Mouse (Mus musculus) heart, embryonic 12.5 days (tissue): ENCODE data around the gene Gzma. TPM values are rescaled to one million over a fixed set of nuclear protein-coding genes. Genes with fewer than 3 reads are reported as not detected.

Source experiments
- ATAC-seq: fragments of 200-750 bp; cut with Nextera tagmentation; 2 replicates; pipeline ENCODE4 v1.8.0; 2017; ENCODE audit warnings: moderate TSS enrichment, moderate library complexity; ENCODE audit not compliant: insufficient number of reproducible peaks, low FRiP score
- H3K27ac ChIP-seq: fragments of 300-500 bp; sonication (generic); 2 replicates; pipeline ENCODE4 v1.5.1; 2016; ENCODE audit warnings: mild to moderate bottlenecking, moderate library complexity; ENCODE audit not compliant: poor library complexity, severe bottlenecking
- H3K27me3 ChIP-seq: fragments of 300-500 bp; sonication (generic); replicated peaks from 2 replicates; pipeline ENCODE4 v1.6.1; 2016; ENCODE audit warnings: mild to moderate bottlenecking, moderate library complexity
- H3K36me3 ChIP-seq: fragments of 300-500 bp; sonication (generic); 2 replicates; pipeline ENCODE4 v1.6.1; 2016; ENCODE audit warnings: mild to moderate bottlenecking, moderate library complexity
- H3K4me1 ChIP-seq: fragments of 300-500 bp; sonication (generic); replicated peaks from 2 replicates; pipeline ENCODE4 v1.6.1; 2016; ENCODE audit warnings: mild to moderate bottlenecking
- H3K4me2 ChIP-seq: fragments of 300-500 bp; sonication (generic); 2 replicates; pipeline ENCODE4 v1.6.1; 2016; ENCODE audit warnings: mild to moderate bottlenecking, moderate library complexity
- H3K4me3 ChIP-seq: fragments of 300-500 bp; sonication (generic); 2 replicates; pipeline ENCODE4 v1.5.1; 2016; ENCODE audit warnings: mild to moderate bottlenecking
- H3K9ac ChIP-seq: fragments of 300-500 bp; sonication (generic); 2 replicates; pipeline ENCODE4 v1.6.1; 2016; ENCODE audit warnings: mild to moderate bottlenecking, moderate library complexity
- H3K9me3 ChIP-seq: fragments of 300-500 bp; sonication (generic); replicated peaks from 2 replicates; pipeline ENCODE4 v1.6.1; 2016; ENCODE audit warnings: mild to moderate bottlenecking, moderate library complexity
- WGBS: fragments of 180-500 bp; shearing (Covaris S2); methylation state at CpG from one replicate; pipeline ENCODE4 v1.1.7; 2016; 5-methylcytosine and 5-hydroxymethylcytosine counted together
- polyA plus RNA-seq: library from polyadenylated mRNA; unstranded; fragments of >200 nt; fragmentation: Nextera tagmentation; extraction: Ambion mirVana; gene quantifications from 2 replicates; pipeline ENCODE4 v1.2.1, GENCODE M21; 2016

Gene Gzma
- polyA plus RNA-seq = not detected in 2 replicates

DNA sequence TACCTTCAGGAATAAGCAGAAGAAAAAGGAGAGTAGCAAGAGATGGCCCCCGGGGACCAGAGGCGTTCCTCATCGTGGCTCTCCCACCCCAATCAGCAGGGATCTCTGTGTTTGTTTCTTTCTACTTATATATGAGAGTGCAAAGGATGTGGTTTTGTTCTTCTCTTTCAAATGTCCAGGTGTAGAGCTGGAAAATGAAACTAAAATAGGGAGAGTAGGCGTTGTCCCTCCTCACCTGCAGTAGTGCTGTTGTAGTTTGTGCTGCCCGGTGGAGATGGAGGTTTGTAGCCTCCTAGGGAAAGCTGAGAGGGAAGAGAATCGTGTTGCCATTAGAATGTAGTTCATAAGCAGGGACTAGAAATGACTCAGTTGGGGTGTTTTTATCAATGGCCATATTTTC lies at the start of gene Gzma:
Gene Gzma, minus strand, starts transcription at position 103 of the 400 bp plus-strand sequence.
- Histone ChIP-seq H3K27me3 (no peaks in the 10 kb centered on the region), H3K4me2 (no peak within 1 kb of the TSS), H3K36me3 (no peaks in the 10 kb centered on the region), H3K9me3 (no peaks in the 10 kb centered on the region), H3K27ac (no peak within 1 kb of the TSS), H3K4me1 (no peaks in the 10 kb centered on the region), H3K9ac (no peak within 1 kb of the TSS), H3K4me3 (no peak within 1 kb of the TSS)
- no peak for ATAC-seq
- WGBS = 85% methylated on average over 6 of the region's 6 CpGs

DNA sequence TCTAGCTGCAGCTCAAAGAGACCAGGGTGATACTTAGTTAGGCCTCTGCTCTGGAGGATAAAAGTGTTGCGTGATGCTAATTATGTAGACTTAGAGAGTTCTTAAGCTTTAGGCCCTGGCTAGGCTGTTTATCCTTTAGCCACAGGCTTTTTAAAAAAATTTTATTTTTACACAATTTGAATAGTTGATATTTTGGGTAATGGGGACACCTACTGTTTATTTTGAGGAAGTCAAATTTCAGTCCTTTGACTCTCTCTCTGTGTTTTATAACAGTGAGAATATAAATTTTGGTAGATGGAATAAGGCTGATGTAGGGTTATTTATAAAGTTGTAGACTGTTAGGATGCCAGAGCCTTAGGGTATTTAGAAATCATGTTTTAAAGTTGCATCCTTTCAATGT lies 38.8 kb upstream of the Gzma start:
- no peak overlapping the region for H3K4me3 ChIP-seq
- H3K4me1 ChIP-seq = no peaks in the 10 kb centered on the region
- no peaks in the 10 kb centered on the region for H3K27me3 ChIP-seq
- no peak overlapping the region for H3K9ac ChIP-seq
- WGBS = 82% methylated on average over 1 of the region's 1 CpGs
- H3K4me2 ChIP-seq = no peak overlapping the region
- no peak for ATAC-seq
- no peak overlapping the region for H3K27ac ChIP-seq
- no peaks in the 10 kb centered on the region for H3K36me3 ChIP-seq
- H3K9me3 ChIP-seq = no peaks in the 10 kb centered on the region

DNA sequence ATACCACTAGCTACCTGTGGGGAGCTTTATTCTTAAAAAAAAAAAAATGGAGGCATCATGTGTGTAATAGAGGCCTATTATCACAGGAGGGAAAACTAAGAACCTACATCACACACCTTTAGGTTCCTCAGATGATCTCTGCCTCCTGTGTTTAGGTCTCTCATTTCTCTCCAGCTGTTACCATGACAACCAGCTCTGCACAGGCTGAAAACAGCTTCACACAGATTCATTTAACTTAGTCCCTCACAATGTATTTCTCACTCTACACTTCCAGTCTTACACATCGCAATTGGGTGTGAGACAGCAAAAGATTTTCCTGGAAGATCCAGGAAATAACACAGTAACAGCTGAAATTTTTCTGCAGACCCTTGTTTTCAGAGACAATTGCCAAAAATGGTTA lies 29.2 kb upstream of the Gzma start:
- H3K9ac ChIP-seq = no peak overlapping the region
- ATAC-seq = no peak
- H3K4me2 ChIP-seq = no peak overlapping the region
- no peak overlapping the region for H3K27ac ChIP-seq
- no peaks in the 10 kb centered on the region for H3K36me3 ChIP-seq
- H3K9me3 ChIP-seq = no peaks in the 10 kb centered on the region
- H3K4me3 ChIP-seq = no peak overlapping the region
- no peaks in the 10 kb centered on the region for H3K4me1 ChIP-seq
- WGBS = 84% methylated on average over 1 of the region's 1 CpGs
- no peaks in the 10 kb centered on the region for H3K27me3 ChIP-seq

DNA sequence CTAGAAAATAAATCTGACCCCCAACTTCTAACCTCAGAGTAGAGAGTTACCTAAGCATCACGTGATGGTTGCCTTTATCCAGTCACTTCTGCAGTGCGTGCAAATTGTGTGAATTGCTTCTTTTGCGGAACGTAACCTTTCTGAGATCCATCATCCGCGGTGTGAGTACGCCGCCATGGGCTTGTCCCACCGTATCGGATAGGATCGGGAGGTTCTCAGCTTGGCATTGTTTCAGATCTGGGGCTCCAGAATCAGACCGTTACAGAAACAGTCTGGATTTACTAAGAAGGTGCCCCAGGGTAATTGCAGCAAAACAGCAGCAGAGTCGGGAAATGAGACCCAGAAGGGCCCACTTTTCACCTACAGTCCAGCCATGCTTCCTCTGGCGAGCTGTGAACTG lies 20.5 kb upstream of the Gzma start:
- no peak overlapping the region for H3K4me3 ChIP-seq
- no peaks in the 10 kb centered on the region for H3K36me3 ChIP-seq
- no peaks in the 10 kb centered on the region for H3K27me3 ChIP-seq
- no peak overlapping the region for H3K27ac ChIP-seq
- no peaks in the 10 kb centered on the region for H3K4me1 ChIP-seq
- no peak overlapping the region for H3K9ac ChIP-seq
- WGBS = 87% methylated on average over 14 of the region's 14 CpGs
- no peak overlapping the region for H3K4me2 ChIP-seq
- no peaks in the 10 kb centered on the region for H3K9me3 ChIP-seq
- ATAC-seq = no peak

DNA sequence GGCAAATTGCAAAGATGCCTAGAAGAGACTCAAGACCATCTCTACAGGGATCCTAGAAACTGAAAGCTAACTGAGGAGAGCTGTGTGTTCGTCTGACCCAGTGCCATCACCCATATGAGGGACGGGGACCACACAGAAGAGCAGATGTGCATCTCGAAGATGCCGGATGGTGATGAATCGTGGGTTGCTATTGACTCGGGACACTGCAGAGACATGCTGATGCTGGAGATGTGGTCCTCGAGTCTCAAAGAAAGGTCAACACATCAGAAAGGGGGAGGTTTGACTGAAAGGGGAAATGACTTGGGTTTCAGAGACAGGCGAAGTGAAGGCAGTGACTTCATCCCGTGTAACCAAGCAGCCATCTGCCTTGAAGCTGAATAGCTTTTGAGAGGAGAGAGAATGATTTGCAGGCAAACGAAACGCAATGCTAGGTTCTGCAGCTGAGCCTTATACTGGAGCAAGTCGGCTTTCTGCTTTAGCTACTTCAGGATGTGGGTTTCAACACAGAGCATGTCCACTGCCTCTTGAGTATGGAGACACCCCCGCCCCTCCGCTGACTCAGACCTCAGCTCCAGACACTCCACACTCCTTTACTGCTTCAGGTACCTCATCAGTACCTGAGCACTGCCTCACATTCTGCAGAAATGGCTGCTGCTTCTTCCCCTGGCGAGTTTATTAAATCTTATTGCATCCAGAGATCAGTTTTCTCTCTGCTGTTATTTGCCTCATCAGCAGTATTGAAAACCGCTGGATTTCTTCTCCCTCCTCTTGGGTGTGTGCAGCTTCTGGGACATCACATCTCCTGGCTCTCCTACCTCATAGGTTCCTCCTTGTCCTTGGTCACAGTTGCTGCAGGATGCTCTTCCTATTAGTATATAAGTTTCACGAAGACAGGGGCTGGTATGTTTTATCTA lies 19.8 kb upstream of the Gzma start:
- no peak for ATAC-seq
- no peak overlapping the region for H3K9ac ChIP-seq
- no peaks in the 10 kb centered on the region for H3K27me3 ChIP-seq
- no peaks in the 10 kb centered on the region for H3K36me3 ChIP-seq
- no peaks in the 10 kb centered on the region for H3K9me3 ChIP-seq
- H3K4me3 ChIP-seq = no peak overlapping the region
- no peaks in the 10 kb centered on the region for H3K4me1 ChIP-seq
- H3K4me2 ChIP-seq = no peak overlapping the region
- no peak overlapping the region for H3K27ac ChIP-seq
- whole genome bisulfite sequencing = 84% methylated on average over 17 of the region's 17 CpGs

DNA sequence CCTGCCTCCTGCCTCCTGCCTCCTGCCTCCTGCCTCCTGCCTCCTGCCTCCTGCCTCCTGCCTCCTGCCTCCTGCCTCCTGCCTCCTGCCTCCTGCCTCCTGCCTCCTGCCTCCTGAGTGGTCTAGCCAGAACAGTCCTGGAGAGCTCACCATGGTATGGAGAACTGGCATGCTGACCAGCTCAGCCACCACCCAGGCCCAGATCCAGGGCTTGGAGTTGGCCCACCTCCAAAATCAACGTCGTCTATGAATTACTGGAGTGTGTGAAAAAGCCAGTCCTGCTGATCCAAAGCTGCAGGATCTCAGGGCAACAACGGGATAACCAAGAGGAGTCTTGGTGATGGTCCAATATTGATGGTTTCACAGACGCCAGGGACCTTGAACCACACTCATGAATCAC lies 18.2 kb upstream of the Gzma start:
- 51% methylated on average over 4 of the region's 4 CpGs for WGBS
- Histone ChIP-seq H3K4me1 (no peaks in the 10 kb centered on the region), H3K27me3 (no peaks in the 10 kb centered on the region), H3K27ac (no peak overlapping the region), H3K4me2 (no peak overlapping the region), H3K9me3 (no peaks in the 10 kb centered on the region), H3K9ac (no peak overlapping the region), H3K36me3 (no peaks in the 10 kb centered on the region), H3K4me3 (no peak overlapping the region)
- ATAC-seq = no peak

DNA sequence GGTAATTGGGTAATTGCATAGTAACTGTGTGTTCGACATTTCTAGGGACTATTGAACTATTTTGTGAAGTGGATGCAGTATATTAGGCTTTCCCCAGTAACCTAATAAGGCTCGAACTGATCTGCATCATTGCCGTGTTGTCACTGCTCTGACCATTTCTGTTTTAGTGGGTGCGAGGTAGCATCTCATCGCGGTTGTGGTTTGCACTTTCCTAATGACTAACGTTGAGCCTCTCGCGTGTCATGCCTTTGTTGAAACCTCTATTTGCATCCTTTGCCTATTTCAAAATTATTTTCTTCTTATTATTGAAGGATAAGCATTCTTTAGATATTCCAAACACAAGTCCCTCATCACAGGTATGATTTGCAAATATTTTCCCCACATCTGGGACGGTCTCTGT lies 4.0 kb upstream of the Gzma start:
- no peak for ATAC-seq
- H3K27ac ChIP-seq = no peak overlapping the region
- H3K4me1 ChIP-seq = no peaks in the 10 kb centered on the region
- no peaks in the 10 kb centered on the region for H3K9me3 ChIP-seq
- H3K9ac ChIP-seq = no peak overlapping the region
- H3K36me3 ChIP-seq = no peaks in the 10 kb centered on the region
- no peak overlapping the region for H3K4me3 ChIP-seq
- no peak overlapping the region for H3K4me2 ChIP-seq
- no peaks in the 10 kb centered on the region for H3K27me3 ChIP-seq
- WGBS = 80% methylated on average over 10 of the region's 10 CpGs

DNA sequence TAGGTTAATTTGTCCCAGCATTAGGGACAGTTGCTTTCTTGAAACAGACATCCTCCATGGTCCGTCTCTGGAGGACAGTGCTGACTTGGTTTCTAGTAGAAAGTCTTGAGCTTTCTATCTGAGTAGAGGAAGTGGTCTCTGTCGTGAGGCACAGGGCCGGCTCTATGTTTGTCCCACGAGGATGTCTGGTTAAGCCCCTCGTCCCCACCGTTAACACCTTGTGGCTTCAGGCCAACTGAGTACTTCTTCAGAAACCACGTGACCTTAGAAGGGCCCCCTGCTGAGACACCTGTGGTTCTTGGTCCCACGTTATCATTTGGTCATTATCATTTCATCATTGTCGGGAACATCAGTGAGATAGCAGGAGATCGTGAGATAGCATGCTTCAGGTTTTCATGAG lies 1.0 kb upstream of the Gzma start:
- Histone ChIP-seq H3K4me1 (no peaks in the 10 kb centered on the region), H3K27ac (no peak overlapping the region), H3K36me3 (no peaks in the 10 kb centered on the region), H3K9ac (no peak overlapping the region), H3K4me3 (no peak overlapping the region), H3K4me2 (no peak overlapping the region), H3K27me3 (no peaks in the 10 kb centered on the region), H3K9me3 (no peaks in the 10 kb centered on the region)
- ATAC-seq = no peak
- WGBS = 61% methylated on average over 10 of the region's 10 CpGs

DNA sequence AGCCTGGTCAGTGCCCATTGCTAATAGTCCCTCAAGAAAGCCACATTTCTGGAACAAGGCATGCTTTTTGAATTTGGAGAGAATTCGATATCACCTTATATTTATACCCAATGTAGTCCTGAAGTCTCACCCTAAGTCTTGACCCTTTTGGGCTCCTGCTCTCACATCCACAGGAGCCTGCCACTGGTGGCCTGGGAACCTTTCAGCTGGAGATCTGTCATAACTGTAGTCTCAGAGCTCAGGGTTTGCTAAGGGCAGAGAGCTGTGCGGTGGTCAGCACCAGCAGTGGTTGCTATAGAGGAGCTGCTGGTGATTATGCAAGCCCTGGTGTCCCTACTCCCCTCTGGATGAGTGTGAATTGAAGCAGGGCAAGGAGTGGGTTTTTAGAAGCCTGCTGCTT lies 2.4 kb downstream of the Gzma start:
- Histone ChIP-seq H3K4me1 (no peaks in the 10 kb centered on the region; the same call in 1 of the 2 replicates), H3K27me3 (no peaks in the 10 kb centered on the region), H3K4me3 (no peak overlapping the region), H3K9me3 (no peaks in the 10 kb centered on the region), H3K36me3 (no peaks in the 10 kb centered on the region), H3K4me2 (no peak overlapping the region), H3K27ac (no peak overlapping the region), H3K9ac (no peak overlapping the region)
- no peak for ATAC-seq
- WGBS = 81% methylated on average over 2 of the region's 2 CpGs

DNA sequence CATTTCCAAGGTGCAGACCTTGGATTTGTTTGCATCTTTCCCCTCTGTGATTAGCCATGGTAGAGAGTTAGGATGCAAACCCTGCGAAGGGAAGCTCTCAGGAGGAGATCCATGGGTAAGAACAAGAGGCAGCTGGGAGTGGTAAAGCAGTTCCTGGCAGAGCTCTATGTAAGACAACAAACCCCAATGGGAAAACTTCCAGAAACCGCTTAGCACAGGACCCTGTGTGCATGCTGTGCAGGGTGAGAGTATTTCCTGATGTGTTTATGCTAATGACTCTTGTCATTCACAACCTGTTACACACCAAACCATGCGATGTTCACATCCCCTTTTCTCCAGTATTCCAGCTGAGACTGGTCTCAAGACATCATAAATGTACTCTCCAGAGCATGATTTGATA lies 3.8 kb downstream of the Gzma start:
- Histone ChIP-seq H3K4me3 (no peak overlapping the region), H3K27ac (no peak overlapping the region), H3K36me3 (no peaks in the 10 kb centered on the region), H3K4me2 (no peak overlapping the region), H3K9ac (no peak overlapping the region), H3K27me3 (no peaks in the 10 kb centered on the region), H3K9me3 (no peaks in the 10 kb centered on the region), H3K4me1 (no peaks in the 10 kb centered on the region; the same call in 1 of the 2 replicates)
- no peak for ATAC-seq
- WGBS = 68% methylated on average over 3 of the region's 3 CpGs

DNA sequence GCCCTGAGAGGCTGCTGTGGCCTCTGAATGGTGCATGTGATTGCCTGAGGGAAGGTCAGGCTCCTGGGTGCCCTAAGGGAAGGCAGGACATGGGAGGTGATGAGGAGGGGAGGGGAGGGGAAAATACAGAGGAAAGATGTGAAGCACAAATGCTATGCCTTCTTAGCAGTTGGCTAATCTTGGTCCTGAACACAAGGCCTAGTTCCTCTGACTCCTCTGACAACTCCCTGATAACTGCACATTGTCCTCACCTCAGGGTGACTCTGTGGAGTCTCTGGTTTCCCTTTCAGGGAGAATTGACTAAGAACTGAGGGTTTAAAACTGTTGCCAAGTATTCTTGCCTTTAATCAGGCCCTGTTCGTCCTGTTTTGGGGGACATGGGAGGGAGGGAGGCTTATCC lies 6.2 kb downstream of the Gzma start:
- Histone ChIP-seq H3K27me3 (no peaks in the 10 kb centered on the region), H3K9me3 (no peaks in the 10 kb centered on the region), H3K27ac (no peak overlapping the region), H3K9ac (no peak overlapping the region), H3K4me1 (peaks cover 9% of the 10 kb centered on the region), H3K4me2 (no peak overlapping the region), H3K36me3 (no peaks in the 10 kb centered on the region), H3K4me3 (no peak overlapping the region)
- WGBS = 44% methylated on average over 1 of the region's 1 CpGs
- ATAC-seq = no peak

DNA sequence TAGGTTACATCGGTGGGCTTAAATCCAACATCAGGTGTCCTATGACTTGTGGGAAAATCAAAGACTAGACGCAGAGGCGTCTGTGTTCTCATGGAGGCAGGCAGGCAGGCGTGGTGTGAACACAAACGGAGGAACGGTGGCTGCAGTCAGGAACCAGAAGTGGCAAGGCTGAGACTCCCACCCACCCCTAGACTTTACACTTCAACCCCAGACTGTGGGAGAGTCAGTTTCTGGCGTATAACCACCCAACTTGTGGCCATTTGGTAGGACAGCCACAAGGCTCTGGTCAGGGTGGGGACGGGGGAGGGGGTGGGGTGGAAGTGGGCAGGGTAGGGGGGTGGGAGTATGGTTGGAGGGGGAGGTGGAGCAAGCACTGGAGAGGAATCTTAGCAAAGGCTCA lies 10.3 kb downstream of the Gzma start:
- no peak overlapping the region for H3K4me3 ChIP-seq
- WGBS = 58% methylated on average over 8 of the region's 8 CpGs
- ATAC-seq = 0 out of 2 replicates have a peak, but pooled peaks have one; percentile 42
- H3K27ac ChIP-seq = no peak overlapping the region
- H3K9ac ChIP-seq = no peak overlapping the region
- no peaks in the 10 kb centered on the region for H3K36me3 ChIP-seq
- H3K27me3 ChIP-seq = no peaks in the 10 kb centered on the region
- no peaks in the 10 kb centered on the region for H3K9me3 ChIP-seq
- H3K4me1 ChIP-seq = peaks cover 9% of the 10 kb centered on the region
- 0 out of 2 replicates have a peak overlapping the region, but pooled peaks have one; percentile 0 for H3K4me2 ChIP-seq
